Mouse (Mus musculus) megakaryocyte-erythroid progenitor cell, adult 5-6 weeks (primary cell): ENCODE data around the gene Gabrb2. TPM values are rescaled to one million over a fixed set of nuclear protein-coding genes. Genes with fewer than 3 reads are reported as not detected.

ENCODE experiments used
- ATAC-seq: replicated peaks from 2 replicates; pipeline ENCODE4 v1.8.0; 2016; ENCODE audit warnings: mild to moderate bottlenecking, inconsistent platforms; ENCODE audit not compliant: severe bottlenecking, poor library complexity, low FRiP score, low TSS enrichment
- total RNA-seq, 2 experiments: library from RNA; stranded (forward) in 1 of 2; stranded (reverse) in 1 of 2; fragments of 200-1000, 215-1000 nt in 1 of 2; fragments of >200 nt in 1 of 2; fragmentation: Nextera tagmentation in 1 of 2; gene quantifications; 2 replicates each; pipeline ENCODE4 v1.2.3; 2014 to 2017

Gene Gabrb2
- total RNA-seq, 2 experiments from 2014 or later: not detected

GRCm38 (mm10) chr11:42521960-42522359 lies 102.4 kb downstream of the Gabrb2 start:
- no peak for ATAC-seq

GRCm38 (mm10) chr11:42528226-42528881 lies 108.8 kb downstream of the Gabrb2 start:
- ATAC-seq: no peak

DNA sequence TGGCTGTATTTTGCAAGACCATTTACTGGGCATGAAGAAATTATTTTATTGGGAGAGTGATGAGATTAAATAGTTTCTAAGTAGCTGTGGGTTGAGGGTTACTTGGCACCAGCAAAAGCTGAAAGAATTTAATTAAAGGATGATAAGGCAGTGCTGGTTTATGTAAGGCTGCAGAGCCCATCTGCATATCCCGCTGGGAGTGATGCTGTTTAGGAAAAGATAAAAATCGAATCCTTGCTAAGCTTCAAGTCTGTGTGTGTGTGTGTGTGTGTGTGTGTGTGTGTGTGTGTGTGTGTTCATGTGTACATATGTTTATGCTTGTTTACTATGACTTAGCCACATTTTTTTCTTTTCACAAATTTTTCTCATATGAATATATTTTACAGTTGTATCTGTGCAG lies 113.0 kb downstream of the Gabrb2 start:
- ATAC-seq: no peak

DNA sequence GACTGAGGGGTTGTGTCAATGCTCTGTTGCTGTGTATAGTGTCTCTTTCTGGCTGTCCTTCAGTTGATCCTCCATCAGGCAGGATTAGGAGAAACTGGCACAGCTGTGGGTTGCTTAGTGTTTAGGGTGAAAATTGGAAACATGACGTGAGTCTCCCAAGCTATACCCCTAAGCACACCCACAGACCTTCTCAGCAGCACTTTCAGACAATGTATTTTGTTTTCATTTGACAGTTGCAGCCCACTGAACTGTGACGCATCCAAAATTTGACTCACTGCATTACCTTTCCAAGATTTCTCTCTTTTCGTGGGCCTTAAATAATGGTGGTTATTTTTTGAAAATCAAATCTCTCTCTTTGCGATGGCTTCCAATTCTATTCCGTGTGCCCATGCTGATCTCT lies 115.7 kb downstream of the Gabrb2 start:
- ATAC-seq: no peak

- ATAC-seq: no peak
These were observed 116.3 kb downstream of the Gabrb2 start for GRCm38 (mm10) chr11:42535861-42536260.

GRCm38 (mm10) chr11:42542861-42543260 lies 123.3 kb downstream of the Gabrb2 start:
- ATAC-seq: no peak

DNA sequence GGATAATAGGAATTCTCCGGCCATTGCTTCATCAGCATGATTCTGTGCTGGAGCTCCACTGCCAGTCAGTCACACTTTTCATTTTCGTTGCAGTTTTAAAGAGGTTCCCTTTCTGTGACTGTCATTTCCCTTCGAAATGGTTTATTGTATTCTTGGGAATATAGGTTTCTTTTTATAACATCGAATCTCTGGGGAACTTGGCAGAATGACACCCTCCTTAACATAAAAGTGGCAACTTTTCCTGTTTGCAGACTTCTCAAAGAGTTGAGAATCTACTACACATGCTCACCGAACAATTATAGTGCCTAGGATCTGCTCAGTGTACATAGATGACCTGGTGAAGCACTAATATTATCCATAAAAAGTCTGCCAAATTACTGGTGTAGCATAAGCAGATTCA lies 146.5 kb downstream of the Gabrb2 start:
- ATAC-seq: no peak

DNA sequence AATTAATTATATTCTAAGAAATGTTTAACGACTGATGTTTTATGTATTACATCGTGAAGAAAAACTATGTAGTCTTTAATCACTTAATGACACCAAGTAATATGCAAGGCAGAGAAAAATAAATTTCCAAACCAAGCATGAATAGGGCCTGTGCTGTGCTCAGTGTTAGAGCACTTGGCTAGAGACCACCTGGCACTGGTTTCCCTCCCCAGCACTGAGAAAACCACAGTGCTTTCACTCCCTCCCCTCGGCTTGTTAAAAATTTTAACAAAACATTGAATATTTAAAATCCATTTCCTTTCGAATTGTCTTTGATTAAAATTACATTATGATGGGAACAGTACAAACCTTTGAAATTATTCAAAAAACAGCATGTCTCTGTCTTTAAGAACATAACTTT lies 151.9 kb downstream of the Gabrb2 start:
- no peak for ATAC-seq

DNA sequence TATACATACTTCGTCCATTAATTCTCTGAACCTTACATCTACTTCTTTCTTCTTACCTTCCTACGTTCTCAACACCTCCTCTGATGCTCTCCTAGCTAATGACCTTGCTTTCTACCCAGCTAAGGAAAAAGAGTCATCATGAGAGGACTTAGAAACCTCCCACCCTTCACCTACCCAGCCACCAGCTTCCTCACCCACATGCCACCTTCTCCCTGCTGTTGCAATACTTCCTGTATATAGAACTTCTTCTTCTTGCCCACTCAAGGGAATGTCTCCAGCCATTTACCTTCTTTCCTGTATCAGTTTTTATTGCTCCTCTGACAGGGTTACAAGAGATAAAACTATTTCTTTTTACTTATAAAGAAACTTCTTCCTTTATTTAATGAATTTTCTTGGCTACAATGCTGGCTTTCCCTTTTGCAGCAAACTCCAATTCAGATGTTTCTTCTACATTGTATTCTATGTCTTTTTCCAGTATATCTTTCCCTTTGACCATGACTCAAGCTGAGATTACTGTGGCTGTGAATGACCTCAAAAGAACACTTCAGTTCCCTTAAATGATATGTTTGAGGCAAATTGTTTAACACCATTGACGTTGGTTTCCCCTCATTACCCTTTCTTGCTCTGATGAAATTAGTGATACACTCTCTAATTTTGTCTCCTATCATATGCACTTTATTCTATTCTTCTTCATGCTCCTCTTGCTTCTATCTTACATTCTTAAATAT lies 155.8 kb downstream of the Gabrb2 start:
- ATAC-seq: no peak

- no peak for ATAC-seq
These were observed 160.2 kb downstream of the Gabrb2 start for GRCm38 (mm10) chr11:42579804-42580203.

GRCm38 (mm10) chr11:42581123-42581522 lies 161.6 kb downstream of the Gabrb2 start:
- no peak for ATAC-seq

GRCm38 (mm10) chr11:42581753-42582152 lies 162.2 kb downstream of the Gabrb2 start:
- no peak for ATAC-seq

DNA sequence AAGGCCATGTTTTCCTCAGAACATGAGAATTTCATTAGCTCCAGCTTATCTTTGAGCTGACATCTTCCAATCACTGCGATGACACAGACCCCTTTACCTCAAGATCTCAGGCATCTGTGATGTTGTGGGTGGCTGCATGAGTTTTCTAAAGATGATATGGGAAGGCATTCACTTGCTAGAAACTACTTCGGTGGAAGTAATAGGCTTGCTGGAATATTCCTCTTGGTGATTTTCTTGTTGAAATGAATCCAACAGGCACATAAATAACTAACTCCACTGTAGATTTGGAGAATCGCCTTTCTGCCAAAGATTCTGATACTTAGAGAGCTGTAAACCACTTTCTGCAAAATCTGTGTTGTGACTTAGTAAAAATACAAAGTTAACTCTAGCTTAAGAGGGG lies 172.9 kb downstream of the Gabrb2 start:
- no peak for ATAC-seq

- no peak for ATAC-seq
These were observed 186.7 kb downstream of the Gabrb2 start for GRCm38 (mm10) chr11:42606225-42606624.

DNA sequence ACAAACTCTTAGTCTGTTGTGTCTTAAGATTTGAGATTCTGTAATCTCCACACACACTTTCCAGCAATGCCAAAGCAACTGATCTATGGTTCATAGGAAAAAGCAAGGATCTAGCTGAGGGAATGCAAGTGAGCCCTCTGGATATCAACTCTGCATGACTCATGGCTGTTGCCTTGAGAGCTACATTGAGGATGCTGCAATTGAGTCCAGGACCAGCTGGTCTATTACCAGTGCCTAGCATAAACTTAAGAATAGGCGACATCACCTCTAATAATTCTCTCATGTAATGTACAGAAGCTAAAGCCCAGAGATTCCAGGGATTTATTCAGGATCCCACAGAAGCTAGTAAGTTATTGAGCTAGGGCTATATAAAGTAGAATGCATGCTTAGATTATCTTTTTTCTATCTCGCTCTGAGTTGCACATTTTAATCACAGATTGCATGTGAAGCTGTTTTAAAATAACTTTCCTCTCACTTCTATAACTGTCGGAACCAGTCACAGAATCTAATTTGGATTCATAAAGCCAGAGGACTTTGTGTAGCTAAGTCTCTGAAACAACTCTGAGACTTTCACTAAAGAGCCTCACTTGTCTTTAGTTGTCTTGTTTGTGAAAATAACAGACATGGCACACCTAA lies 189.7 kb downstream of the Gabrb2 start:
- ATAC-seq: no peak

GRCm38 (mm10) chr11:42618195-42618594 lies 198.6 kb downstream of the Gabrb2 start:
- ATAC-seq: no peak

DNA sequence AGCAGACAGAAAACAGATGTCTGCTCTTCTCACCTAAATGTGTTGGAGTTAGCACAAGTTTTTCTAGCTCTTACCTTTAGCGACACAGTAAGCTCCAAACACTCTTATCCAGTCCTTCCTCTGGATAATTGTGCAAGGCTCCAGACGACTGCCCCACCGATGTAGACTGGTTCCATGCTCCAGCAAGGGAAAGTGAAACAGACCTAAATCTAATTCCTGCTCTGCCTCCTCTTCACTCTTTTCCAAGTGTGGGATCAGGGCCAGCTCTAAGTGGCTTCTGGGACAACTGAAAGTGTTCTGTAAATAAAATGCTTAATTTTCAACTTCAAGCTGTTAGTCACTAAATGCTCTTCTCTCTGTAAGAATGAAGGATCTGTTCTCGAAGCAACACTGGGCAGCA lies 201.6 kb downstream of the Gabrb2 start:
- no peak for ATAC-seq

DNA sequence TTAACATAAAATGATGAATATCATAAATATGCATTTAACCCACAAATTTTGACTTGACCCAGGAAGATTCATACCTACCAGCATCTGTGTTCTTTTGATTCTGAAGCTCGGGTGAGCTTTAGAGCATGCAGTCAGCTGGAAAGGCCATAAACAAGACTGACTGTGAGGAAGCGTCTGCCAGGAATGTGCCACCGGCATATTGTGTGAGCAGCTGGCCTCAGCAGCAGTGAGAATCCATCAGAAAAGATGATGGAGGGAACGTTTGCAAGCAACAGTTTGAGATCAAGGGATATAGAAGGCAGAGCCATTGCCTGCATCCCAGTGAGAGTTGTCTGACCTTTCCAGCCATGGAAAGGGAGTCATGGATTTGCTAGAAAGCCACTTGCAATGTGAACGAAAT lies 230.6 kb downstream of the Gabrb2 start:
- no peak for ATAC-seq

DNA sequence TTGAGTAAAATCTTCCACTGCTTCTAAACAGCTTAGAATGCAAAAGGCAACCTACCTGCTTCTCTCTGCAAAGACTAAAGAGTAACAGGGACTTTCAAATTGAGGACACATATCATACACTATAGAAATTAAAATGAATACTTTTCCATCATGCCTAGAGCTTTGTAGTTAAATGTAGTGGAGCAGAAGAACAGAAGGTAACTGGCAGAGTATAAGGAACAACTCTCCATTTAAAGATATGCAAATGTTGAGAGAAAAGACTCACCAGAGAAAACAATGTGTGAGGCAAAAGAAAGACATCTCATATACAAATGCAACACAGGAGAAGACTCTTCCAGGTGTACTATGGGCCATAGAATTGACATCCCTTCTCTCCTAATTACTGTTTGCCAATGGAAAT lies 232.0 kb downstream of the Gabrb2 start:
- ATAC-seq: no peak

- no peak for ATAC-seq
These were observed 234.6 kb downstream of the Gabrb2 start for GRCm38 (mm10) chr11:42654189-42654588.

GRCm38 (mm10) chr11:42668657-42669056 lies 249.1 kb downstream of the Gabrb2 start:
- no peak for ATAC-seq
